Mouse (Mus musculus) hindbrain, postnatal 0 days (tissue): ENCODE data around the gene Synj2. TPM values are rescaled to one million over a fixed set of nuclear protein-coding genes. Genes with fewer than 3 reads are reported as not detected.
A peak's percentile ranks its signal among the peaks of the same experiment; 100 is the strongest.

Experiments used
- ATAC-seq: fragments of 200-750 bp; cut with Nextera tagmentation; 2 replicates; pipeline ENCODE4 v1.8.0; 2017; ENCODE audit warnings: mild to moderate bottlenecking, moderate TSS enrichment, moderate library complexity
- DNase-seq: peaks from one replicate; pipeline ENCODE4 v3.0.0-alpha.2; 2015; ENCODE audit warnings: low spot score
- H3K27ac ChIP-seq: fragments of 300-500 bp; sonication (generic); 2 replicates; pipeline ENCODE4 v1.5.1; 2014; ENCODE audit warnings: mild to moderate bottlenecking
- H3K27me3 ChIP-seq: fragments of 300-500 bp; sonication (generic); 2 replicates; pipeline ENCODE4 v1.6.1; 2014; ENCODE audit warnings: low read length, mixed read lengths; ENCODE audit not compliant: insufficient read depth
- H3K36me3 ChIP-seq: fragments of 300-500 bp; sonication (generic); 2 replicates; pipeline ENCODE4 v1.6.1; 2014; ENCODE audit warnings: low read length, mixed read lengths; ENCODE audit not compliant: insufficient read depth
- H3K4me1 ChIP-seq: fragments of 300-500 bp; sonication (generic); 2 replicates; pipeline ENCODE4 v1.6.1; 2014; ENCODE audit warnings: antibody characterized with exemption, low read length, mixed read lengths; ENCODE audit not compliant: insufficient read depth
- H3K4me2 ChIP-seq: fragments of 300-500 bp; sonication (generic); 2 replicates; pipeline ENCODE4 v1.6.1; 2014; ENCODE audit warnings: low read depth, mild to moderate bottlenecking, low read length, moderate library complexity, mixed read lengths
- H3K4me3 ChIP-seq: fragments of 300-500 bp; sonication (generic); 2 replicates; pipeline ENCODE4 v1.5.1; 2014; ENCODE audit warnings: low read length
- H3K9ac ChIP-seq: fragments of 300-500 bp; sonication (generic); replicated peaks from 2 replicates; pipeline ENCODE4 v1.6.1; 2014; ENCODE audit warnings: mild to moderate bottlenecking, low read length, moderate library complexity, mixed read lengths
- H3K9me3 ChIP-seq: fragments of 300-500 bp; sonication (generic); 2 replicates; pipeline ENCODE4 v1.6.1; 2016; ENCODE audit warnings: low read length, mixed read lengths
- CTCF ChIP-seq: IDR thresholded peaks from 2 replicates; pipeline ENCODE4 v1.5.1; 2016; ENCODE audit warnings: antibody characterized with exemption, control low read depth, low read depth
- WGBS: fragments of 180-500 bp; shearing (Covaris S2); extraction: QIAGEN DNeasy Blood & Tissue Kit; methylation state at CpG from one replicate; pipeline ENCODE4 v1.1.7; 2014; 5-methylcytosine and 5-hydroxymethylcytosine counted together
- polyA plus RNA-seq: library from polyadenylated mRNA; unstranded; fragments of >200 nt; fragmentation: Nextera tagmentation; extraction: Ambion mirVana; gene quantifications from 2 replicates; pipeline ENCODE4 v1.2.1, GENCODE M21; 2015
- total RNA-seq: library from RNA; depleted of rRNA; stranded (reverse); fragments of >200 nt; gene quantifications from 2 replicates; pipeline ENCODE4 v1.2.3, GENCODE M21; 2014; rRNA removed

Synj2 gene
- total RNA-seq: 4.8 and 6.9 TPM in 2 replicates
- polyA plus RNA-seq: 2.1 and 2.9 TPM in 2 replicates

DNA sequence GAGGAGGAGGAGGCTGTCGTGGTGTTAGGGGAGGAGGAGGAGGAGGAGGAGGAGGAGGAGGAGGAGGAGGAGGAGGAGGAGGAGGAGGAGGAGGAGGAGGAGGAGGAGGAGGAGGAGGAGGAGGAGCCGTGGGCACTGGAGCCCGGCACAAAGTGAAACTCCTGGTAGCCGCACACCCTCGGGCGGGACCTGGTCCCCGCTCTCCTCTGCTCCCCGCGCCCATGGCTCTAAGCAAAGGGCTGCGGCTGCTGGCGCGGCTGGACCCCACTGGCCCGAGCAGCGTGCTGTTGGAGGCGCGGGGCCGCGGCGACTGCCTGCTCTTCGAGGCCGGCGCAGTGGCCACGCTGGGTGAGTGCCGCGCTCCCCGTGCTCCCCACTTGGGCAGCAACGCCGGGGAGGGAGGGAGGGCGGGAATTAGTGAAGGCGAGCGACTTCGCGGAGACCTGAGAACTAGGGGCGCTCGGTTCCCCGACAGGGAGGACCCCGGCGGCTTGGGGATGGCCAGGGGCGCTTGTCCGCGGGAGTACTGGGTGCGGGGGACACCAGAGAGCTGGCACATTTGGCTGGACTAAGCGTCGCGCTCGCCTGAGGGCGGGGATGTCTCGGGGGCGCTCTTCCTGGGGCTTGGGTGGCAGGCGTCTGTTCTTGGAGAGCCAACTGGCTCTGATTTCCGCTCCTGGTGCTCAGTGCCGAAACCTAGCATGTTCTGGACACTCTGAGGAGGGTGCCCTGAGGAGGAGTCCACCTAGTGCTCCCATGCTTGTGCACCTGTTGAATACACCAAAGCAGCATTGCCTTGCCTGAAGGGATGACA, at the start of gene Synj2:
TSS of gene Synj2 (plus strand) at position 51 of the 814 bp plus-strand sequence.
- WGBS: 2% methylated on average over 36 of the region's 52 CpGs
- peak; percentile 81 for ATAC-seq

GRCm38 (mm10) chr17:5891933-5892683, 49.0 kb upstream of the Synj2 start:
- no peak for TF ChIP-seq CTCF
- peaks cover 3% of the 10 kb centered on the region; the same call in 1 of the 2 replicates for H3K4me1 ChIP-seq
- H3K36me3 ChIP-seq: no peaks in the 10 kb centered on the region
- no peak for ATAC-seq
- H3K27ac ChIP-seq: no peak overlapping the region
- 84% methylated on average over 9 of the region's 9 CpGs for WGBS
- DNase-seq: no peak
- H3K4me2 ChIP-seq: no peak overlapping the region
- H3K27me3 ChIP-seq: no peaks in the 10 kb centered on the region
- H3K9ac ChIP-seq: no peak overlapping the region
- H3K9me3 ChIP-seq: no peaks in the 10 kb centered on the region
- no peak overlapping the region for H3K4me3 ChIP-seq

More for the DNA sequence above, at the start of gene Synj2:
- TF ChIP-seq CTCF: no peak
- Histone ChIP-seq H3K36me3 (no peaks in the 10 kb centered on the region), H3K4me3 (peak within 1 kb of the TSS; percentile 49), H3K27me3 (no peaks in the 10 kb centered on the region; the same call in 1 of the 2 replicates), H3K9me3 (no peaks in the 10 kb centered on the region), H3K27ac (no peak within 1 kb of the TSS), H3K4me1 (peaks cover 5% of the 10 kb centered on the region; the same call in 1 of the 2 replicates), H3K9ac (peak within 1 kb of the TSS; percentile 41), H3K4me2 (peak within 1 kb of the TSS; percentile 80)
- DNase-seq: peak; percentile 61

- no peak for ATAC-seq
- no peak overlapping the region for H3K4me3 ChIP-seq
These were observed 48.0 kb upstream of the Synj2 start for GRCm38 (mm10) chr17:5893092-5893491.

GRCm38 (mm10) chr17:5893574-5894148, 47.4 kb upstream of the Synj2 start:
- Histone ChIP-seq H3K4me3 (no peak overlapping the region), H3K4me1 (no peaks in the 10 kb centered on the region), H3K27me3 (no peaks in the 10 kb centered on the region), H3K27ac (no peak overlapping the region), H3K4me2 (no peak overlapping the region), H3K36me3 (no peaks in the 10 kb centered on the region), H3K9ac (no peak overlapping the region), H3K9me3 (no peaks in the 10 kb centered on the region)
- no peak for DNase-seq
- ATAC-seq: no peak
- TF ChIP-seq CTCF: peak; percentile 44
- 77% methylated on average over 7 of the region's 7 CpGs for WGBS

More at GRCm38 (mm10) chr17:5893092-5893491, 48.0 kb upstream of the Synj2 start:
- DNase-seq: no peak
- Histone ChIP-seq H3K4me1 (no peaks in the 10 kb centered on the region), H3K27me3 (no peaks in the 10 kb centered on the region), H3K9ac (no peak overlapping the region), H3K36me3 (no peaks in the 10 kb centered on the region), H3K9me3 (no peaks in the 10 kb centered on the region), H3K27ac (no peak overlapping the region), H3K4me2 (no peak overlapping the region)
- TF ChIP-seq CTCF: no peak
- WGBS: 33% methylated on average over 7 of the region's 7 CpGs

- no peak for DNase-seq
- no peak for ATAC-seq
- Histone ChIP-seq H3K4me3 (no peak overlapping the region), H3K27me3 (no peaks in the 10 kb centered on the region), H3K36me3 (no peaks in the 10 kb centered on the region), H3K9me3 (no peaks in the 10 kb centered on the region), H3K4me2 (no peak overlapping the region), H3K27ac (no peak overlapping the region), H3K4me1 (no peaks in the 10 kb centered on the region), H3K9ac (no peak overlapping the region)
- TF ChIP-seq CTCF: no peak
- 80% methylated on average over 4 of the region's 4 CpGs for WGBS
These were observed 45.0 kb upstream of the Synj2 start for GRCm38 (mm10) chr17:5896066-5896465.

- H3K4me2 ChIP-seq: no peak overlapping the region
- no peak for TF ChIP-seq CTCF
- no peak overlapping the region for H3K27ac ChIP-seq
- peaks cover 3% of the 10 kb centered on the region; the same call in 1 of the 2 replicates for H3K36me3 ChIP-seq
- no peaks in the 10 kb centered on the region for H3K4me1 ChIP-seq
- H3K27me3 ChIP-seq: no peaks in the 10 kb centered on the region
- no peak overlapping the region for H3K4me3 ChIP-seq
- 80% methylated on average over 7 of the region's 7 CpGs for WGBS
- DNase-seq (no peak), ATAC-seq (no peak)
- no peak overlapping the region for H3K9ac ChIP-seq
- H3K9me3 ChIP-seq: no peaks in the 10 kb centered on the region
These were observed 44.5 kb upstream of the Synj2 start for GRCm38 (mm10) chr17:5896607-5897006.
